Mouse (Mus musculus) gastrocnemius, adult 18-20 months (tissue): ENCODE results near the gene Apmap. TPM values are rescaled to one million over a fixed set of nuclear protein-coding genes. Genes with fewer than 3 reads are reported as not detected.

Experiments
- DNase-seq: peaks from one replicate; pipeline ENCODE4 v3.0.0; 2021; ENCODE audit warnings: low spot score
- long read RNA-seq, 2 experiments: library from polyadenylated mRNA; stranded (forward); transcript quantifications; one replicate each; pipeline ENCODE4 v2.0.0; 2021
- total RNA-seq, 2 experiments: library from RNA; stranded (reverse); gene quantifications; 2 replicates each; pipeline ENCODE4 v1.2.3; 2021

Apmap gene
- 10 to 100 TPM; 19.3 to 20.4 TPM for total RNA-seq
- long read RNA-seq, experiment 1, transcript Apmap-201 (9 exons, 2,235 nt) = major isoform, 26 of 31 reads
- long read RNA-seq, experiment 1, partial matches to known transcripts = 3 of 31 reads
- long read RNA-seq, experiment 1, other reads (novel, unspliced or antisense) = 2 of 31 reads
- long read RNA-seq, experiment 2, transcript Apmap-201 (9 exons, 2,235 nt) = major isoform, 25 of 28 reads
- long read RNA-seq, experiment 2, partial matches to known transcripts = 1 of 28 reads
- long read RNA-seq, experiment 2, other reads (novel, unspliced or antisense) = 2 of 28 reads

GRCm38 (mm10) chr2:150608087-150608799, at the start of gene Apmap:
TSS of gene Apmap (minus strand) at chr2:150608567.
- DNase-seq = peak; percentile 97

GRCm38 (mm10) chr2:150656975-150657768, 48.8 kb upstream of the Apmap start:
- no peak for DNase-seq

DNA sequence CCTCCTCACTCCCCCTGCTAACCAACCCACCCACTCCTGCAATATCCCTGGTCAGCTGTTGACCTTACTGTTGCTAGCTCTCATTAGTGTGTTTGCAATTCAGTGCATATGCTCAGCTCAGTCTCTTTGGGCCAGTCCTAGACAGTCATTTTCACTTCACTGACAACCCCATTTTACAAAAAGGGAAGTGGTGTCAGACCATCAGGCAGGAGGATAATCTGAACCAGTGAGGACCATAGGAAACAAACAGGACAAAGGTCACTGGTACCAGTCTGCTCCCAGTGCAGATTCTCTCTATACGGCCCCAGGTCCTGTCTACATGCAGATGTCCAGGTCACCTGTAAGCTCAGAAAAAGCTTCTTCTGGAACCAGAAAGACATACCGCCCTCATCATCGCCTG, 47.7 kb upstream of the Apmap start:
- DNase-seq = no peak

GRCm38 (mm10) chr2:150655290-150655689, 46.9 kb upstream of the Apmap start:
- DNase-seq = peak; percentile 34

DNA sequence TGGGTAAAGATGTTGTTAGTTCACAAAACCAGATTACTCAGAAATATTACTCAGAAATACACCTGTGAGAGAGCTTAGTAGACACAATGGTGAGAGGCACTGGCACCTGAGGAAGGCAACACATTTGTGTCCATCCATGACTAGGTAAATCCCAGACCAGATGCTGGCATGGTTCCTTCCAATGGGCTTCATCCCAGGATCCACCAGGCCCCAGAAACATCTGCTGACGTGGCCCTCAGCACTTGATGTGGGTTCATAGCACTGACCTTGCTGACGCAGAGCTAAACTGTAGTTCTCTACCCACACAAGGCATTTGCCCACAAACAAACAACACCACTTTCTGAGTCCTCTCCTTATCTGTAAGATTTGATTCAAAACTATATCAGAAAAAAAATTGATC, 46.4 kb upstream of the Apmap start:
- DNase-seq = no peak

DNA sequence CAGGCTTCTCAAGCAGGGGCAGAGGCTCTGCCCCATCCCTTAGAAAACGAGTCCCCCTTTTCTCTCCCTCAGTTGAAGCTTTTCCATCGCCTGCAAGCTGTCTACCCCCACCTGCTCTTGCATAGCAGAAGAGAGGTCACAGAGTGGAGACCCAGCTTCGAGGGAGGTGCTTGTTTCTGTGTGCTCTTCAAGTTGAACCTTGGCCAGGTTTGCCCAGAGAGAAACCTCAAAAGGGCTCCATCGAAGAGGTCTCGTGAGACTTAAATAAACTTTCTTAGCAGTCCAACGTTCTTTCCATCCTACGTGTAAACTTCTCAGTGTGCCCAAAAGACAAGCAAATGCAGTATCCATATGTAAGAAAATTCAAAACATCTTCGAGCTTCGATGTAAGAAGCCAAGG, 43.0 kb upstream of the Apmap start:
- DNase-seq = no peak

- DNase-seq = no peak
Measured at GRCm38 (mm10) chr2:150650511-150651074, 42.2 kb upstream of the Apmap start.

DNA sequence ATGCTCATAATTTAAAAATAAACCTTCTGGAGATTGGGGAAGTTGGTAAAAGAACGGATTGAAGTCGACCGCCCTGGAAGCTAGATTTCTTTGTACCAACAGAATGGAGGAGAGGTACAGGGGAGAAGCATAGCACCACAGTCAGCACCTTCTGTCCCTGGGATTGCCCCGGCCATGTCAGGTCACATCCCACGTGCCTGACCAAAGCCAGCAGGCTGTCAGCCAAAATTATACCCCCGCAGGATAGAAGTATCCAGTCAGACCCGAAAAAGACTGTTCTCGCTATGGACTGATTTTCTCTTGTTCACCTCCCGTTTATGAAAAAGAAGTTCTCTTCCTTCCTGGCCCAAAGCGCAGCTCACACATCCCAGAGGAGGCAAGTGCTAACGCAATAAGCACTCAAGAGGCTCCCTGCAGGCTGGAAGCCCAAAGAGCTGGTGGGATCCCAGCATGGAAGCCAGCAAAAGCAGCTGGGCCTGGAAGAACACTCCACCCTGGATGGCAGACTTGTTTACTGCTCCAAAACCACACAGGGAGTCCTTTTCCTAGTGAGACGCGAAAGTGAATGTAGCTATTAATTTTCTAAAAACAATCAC, 40.0 kb upstream of the Apmap start:
- no peak for DNase-seq

DNA sequence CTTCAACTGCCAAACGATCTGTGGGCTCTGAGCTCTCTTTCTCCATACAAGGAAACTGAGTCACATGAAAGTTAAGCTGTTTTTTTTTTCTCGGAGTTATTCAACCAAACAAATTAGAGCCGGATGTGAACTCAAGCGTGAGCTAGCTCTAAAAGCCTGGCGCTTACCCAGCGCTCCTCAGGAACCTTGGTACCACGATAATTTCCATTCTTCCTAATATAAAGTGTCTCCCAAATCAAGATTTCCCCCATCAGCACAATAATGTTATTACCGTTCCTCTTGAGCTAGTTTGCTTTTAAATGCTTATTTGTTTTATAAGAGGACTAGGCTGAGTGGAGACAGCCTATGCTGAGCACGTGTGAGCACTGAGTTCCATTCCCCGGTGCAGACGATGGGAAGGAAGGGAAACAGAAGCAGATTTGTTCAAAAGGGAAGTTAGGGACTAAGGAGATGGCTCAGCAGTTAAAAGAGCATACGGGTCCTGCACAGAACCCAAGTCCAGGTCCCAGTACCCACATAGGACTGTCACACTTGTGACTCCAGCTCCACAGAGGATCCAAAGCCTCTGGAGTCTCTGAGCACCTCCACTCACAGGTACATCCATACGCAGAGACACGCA, 39.4 kb upstream of the Apmap start:
- no peak for DNase-seq

GRCm38 (mm10) chr2:150646411-150647121, 38.2 kb upstream of the Apmap start:
- DNase-seq = no peak

GRCm38 (mm10) chr2:150645225-150645624, 36.9 kb upstream of the Apmap start:
- no peak for DNase-seq

- DNase-seq = no peak
Measured at GRCm38 (mm10) chr2:150643726-150644415, 35.5 kb upstream of the Apmap start.

DNA sequence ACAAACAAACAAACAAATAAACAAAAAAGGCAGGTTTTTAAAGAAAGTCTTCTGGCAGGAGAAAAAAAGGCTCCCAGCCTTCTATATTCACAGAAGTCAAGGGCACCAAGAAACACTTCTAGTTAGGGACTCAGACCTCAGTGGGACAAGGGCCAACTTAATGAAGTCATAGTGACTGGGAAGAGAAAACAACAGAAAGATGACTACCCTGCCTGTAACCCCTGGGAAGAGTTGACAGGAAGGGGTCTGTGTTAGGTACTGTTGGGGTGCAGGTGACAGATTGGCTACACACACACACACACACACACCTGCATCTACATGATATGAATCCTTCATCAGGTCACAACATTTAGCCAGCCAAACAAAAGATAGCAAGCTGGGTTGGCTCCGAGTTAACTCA, 34.8 kb upstream of the Apmap start:
- DNase-seq = no peak

DNA sequence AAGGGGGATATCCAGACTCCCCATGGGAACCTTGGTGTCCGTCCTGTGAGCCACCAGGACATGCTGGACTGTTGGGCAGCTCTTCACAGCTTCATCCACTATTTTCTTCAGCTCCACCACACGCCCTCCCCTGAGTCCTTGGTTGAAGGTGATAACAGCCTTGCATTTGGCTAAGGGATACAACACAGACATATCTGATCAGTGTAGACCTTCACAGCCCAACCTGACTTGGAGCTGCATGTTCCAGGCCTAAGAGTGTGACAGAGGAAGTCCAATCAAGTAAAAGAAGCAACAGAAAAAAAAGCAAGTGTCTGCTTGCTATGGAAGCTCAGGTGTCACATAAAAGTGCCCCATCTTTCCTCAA, 30.0 kb upstream of the Apmap start:
- no peak for DNase-seq

GRCm38 (mm10) chr2:150637702-150638369, 29.5 kb upstream of the Apmap start:
- no peak for DNase-seq

DNA sequence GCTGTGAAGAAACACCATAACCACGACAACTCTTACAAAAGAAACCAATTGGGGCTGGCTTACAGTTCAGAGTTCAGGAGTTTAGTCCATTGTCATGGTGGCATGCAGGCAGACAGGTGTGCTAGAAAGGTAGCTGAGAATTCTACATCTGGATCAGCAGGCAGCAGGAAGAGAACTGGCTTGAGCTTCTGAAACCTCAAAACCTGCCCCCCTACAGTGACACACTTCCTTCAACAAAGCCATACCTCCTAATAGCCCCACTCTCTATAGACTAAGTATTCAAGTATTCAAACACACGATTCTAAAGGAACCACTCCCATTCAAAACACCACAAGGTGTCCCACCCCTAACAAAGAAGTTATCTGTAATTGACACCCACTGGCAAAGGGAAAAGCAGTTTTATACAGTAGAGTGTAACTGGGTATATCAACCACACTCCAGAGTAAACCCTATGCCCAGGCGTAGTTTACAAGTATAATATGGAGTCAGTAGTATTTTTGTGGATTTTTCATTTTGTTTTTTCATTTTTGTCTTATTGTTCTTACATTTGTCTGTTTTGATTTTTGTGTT, 27.6 kb upstream of the Apmap start:
- no peak for DNase-seq

DNA sequence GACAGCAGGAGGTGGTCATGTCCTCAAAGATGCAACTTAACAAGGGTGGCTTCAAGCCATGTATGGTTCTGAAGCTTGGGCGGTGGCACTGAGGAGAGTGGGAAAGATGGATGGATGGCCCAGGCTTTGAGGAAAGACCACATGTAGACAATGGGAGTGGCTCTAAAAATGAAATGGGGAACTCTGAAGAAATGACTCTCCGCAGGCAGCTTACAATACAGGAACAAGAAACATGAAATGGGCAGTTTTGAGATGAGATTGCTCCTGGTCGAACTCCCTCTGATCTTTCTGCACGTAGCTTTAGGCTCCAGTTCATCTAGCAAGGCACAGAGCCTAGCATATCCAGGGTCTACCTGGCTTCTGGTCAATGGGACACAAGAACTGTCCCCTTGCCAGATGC, 20.9 kb upstream of the Apmap start:
- no peak for DNase-seq

DNA sequence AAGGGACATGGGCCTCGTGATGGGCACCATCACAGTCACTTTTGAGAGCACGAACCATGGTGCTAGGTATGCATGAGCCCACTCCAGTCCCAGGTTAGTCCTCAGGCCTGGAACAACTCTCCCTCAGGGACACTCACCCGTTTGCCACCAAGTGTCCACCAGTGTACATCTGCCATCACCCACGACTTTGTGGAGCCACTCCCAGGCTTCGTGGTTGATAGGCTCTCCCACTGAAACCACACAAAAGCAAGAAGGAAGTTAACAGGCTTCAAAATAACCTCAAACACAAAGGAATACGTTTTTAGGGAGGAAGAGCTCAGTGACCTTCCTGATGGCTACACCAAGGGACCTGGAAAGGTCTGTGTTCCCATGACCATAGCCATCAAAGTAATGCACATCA, 18.8 kb upstream of the Apmap start:
- DNase-seq = no peak

DNA sequence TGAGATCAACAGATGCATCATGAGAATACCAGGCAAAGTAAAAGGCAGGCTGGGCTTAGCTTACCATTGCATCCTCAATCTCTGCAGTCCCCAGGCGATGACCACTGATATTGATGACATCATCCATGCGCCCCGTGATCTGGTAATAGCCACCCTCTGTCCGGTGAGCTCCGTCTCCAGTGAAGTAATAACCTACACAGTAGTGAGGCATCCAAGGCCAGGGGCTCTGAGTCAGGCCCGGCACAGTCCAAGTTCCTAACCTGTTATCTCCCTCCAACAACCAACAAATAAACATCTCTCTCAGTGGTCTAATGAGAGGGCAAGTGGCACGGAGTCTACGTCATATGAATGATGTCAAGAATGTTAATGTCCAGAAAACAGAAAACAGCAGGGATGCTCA, 16.6 kb upstream of the Apmap start:
- no peak for DNase-seq
